Mouse (Mus musculus): ENCODE results near the gene Sfxn2. TPM values are rescaled to one million over a fixed set of nuclear protein-coding genes. Genes with fewer than 3 reads are reported as not detected.
A peak's percentile ranks its signal among the peaks of the same experiment; 100 is the strongest.

The Sfxn2 gene
- total RNA-seq (2021) = 1 to 10 TPM; 8.5 to 9.9 TPM
- long read RNA-seq, partial matches to known transcripts = 0 of 2 reads
- long read RNA-seq, other reads (novel, unspliced or antisense) = 2 of 2 reads

GRCm38 (mm10) chr19:46572951-46573937 is at the start of gene Sfxn2, which contains the start of gene Arl3:
Gene Sfxn2 (plus strand): TSS chr19:46573365.
Gene Arl3 (minus strand): TSS chr19:46573198.
- peak; percentile 88 to 94 for DNase-seq (ENCODE audit: low spot score in 2 of 2)

GRCm38 (mm10) chr19:46523480-46524151 is 49.5 kb upstream of the Sfxn2 start:
- peak in 1 of 2 experiments; percentile 72 for DNase-seq (ENCODE audit: low spot score in 2 of 2)

- DNase-seq (ENCODE audit: low spot score in 2 of 2) = no peak
Measured at GRCm38 (mm10) chr19:46524152-46524544, 49.0 kb upstream of the Sfxn2 start.

GRCm38 (mm10) chr19:46524601-46525321 is 48.4 kb upstream of the Sfxn2 start:
- DNase-seq (ENCODE audit: low spot score in 2 of 2) = no peak

GRCm38 (mm10) chr19:46525691-46526631 is 47.2 kb upstream of the Sfxn2 start:
- no peak for DNase-seq (ENCODE audit: low spot score in 2 of 2)

GRCm38 (mm10) chr19:46527632-46528528 is 45.3 kb upstream of the Sfxn2 start:
- DNase-seq (ENCODE audit: low spot score in 2 of 2) = no peak

- no peak for DNase-seq (ENCODE audit: low spot score in 2 of 2)
Measured at GRCm38 (mm10) chr19:46528529-46529213, 44.5 kb upstream of the Sfxn2 start.

GRCm38 (mm10) chr19:46529601-46530448 is 43.3 kb upstream of the Sfxn2 start:
- DNase-seq (ENCODE audit: low spot score in 2 of 2) = no peak

- no peak for DNase-seq (ENCODE audit: low spot score in 2 of 2)
Measured at GRCm38 (mm10) chr19:46530449-46530990, 42.6 kb upstream of the Sfxn2 start.

GRCm38 (mm10) chr19:46531071-46532030 is 41.8 kb upstream of the Sfxn2 start:
- DNase-seq (ENCODE audit: low spot score in 2 of 2) = no peak

- DNase-seq (ENCODE audit: low spot score in 2 of 2) = no peak
Measured at GRCm38 (mm10) chr19:46532031-46532688, 41.0 kb upstream of the Sfxn2 start.

- DNase-seq (ENCODE audit: low spot score in 2 of 2) = no peak
Measured at GRCm38 (mm10) chr19:46533066-46533465, 40.1 kb upstream of the Sfxn2 start.

- DNase-seq (ENCODE audit: low spot score in 2 of 2) = no peak
Measured at GRCm38 (mm10) chr19:46533525-46533924, 39.6 kb upstream of the Sfxn2 start.

GRCm38 (mm10) chr19:46534542-46535098 is 38.5 kb upstream of the Sfxn2 start:
- no peak for DNase-seq (ENCODE audit: low spot score in 2 of 2)

- no peak for DNase-seq (ENCODE audit: low spot score in 2 of 2)
Measured at GRCm38 (mm10) chr19:46537357-46537756, 35.8 kb upstream of the Sfxn2 start.

Data from layer of hippocampus, postnatal 10 days (tissue).